Mouse (Mus musculus) heart, embryonic 12.5 days (tissue): ENCODE results near the gene Ppp2r5d. TPM values are rescaled to one million over a fixed set of nuclear protein-coding genes. Genes with fewer than 3 reads are reported as not detected.

Experiments
- ATAC-seq: fragments of 200-750 bp; cut with Nextera tagmentation; 2 replicates; pipeline ENCODE4 v1.8.0; 2017; ENCODE audit warnings: moderate TSS enrichment, moderate library complexity; ENCODE audit not compliant: insufficient number of reproducible peaks, low FRiP score
- H3K27ac ChIP-seq: fragments of 300-500 bp; sonication (generic); 2 replicates; pipeline ENCODE4 v1.5.1; 2016; ENCODE audit warnings: mild to moderate bottlenecking, moderate library complexity; ENCODE audit not compliant: poor library complexity, severe bottlenecking
- H3K27me3 ChIP-seq: fragments of 300-500 bp; sonication (generic); replicated peaks from 2 replicates; pipeline ENCODE4 v1.6.1; 2016; ENCODE audit warnings: mild to moderate bottlenecking, moderate library complexity
- H3K36me3 ChIP-seq: fragments of 300-500 bp; sonication (generic); 2 replicates; pipeline ENCODE4 v1.6.1; 2016; ENCODE audit warnings: mild to moderate bottlenecking, moderate library complexity
- H3K4me1 ChIP-seq: fragments of 300-500 bp; sonication (generic); replicated peaks from 2 replicates; pipeline ENCODE4 v1.6.1; 2016; ENCODE audit warnings: mild to moderate bottlenecking
- H3K4me2 ChIP-seq: fragments of 300-500 bp; sonication (generic); 2 replicates; pipeline ENCODE4 v1.6.1; 2016; ENCODE audit warnings: mild to moderate bottlenecking, moderate library complexity
- H3K4me3 ChIP-seq: fragments of 300-500 bp; sonication (generic); 2 replicates; pipeline ENCODE4 v1.5.1; 2016; ENCODE audit warnings: mild to moderate bottlenecking
- H3K9ac ChIP-seq: fragments of 300-500 bp; sonication (generic); 2 replicates; pipeline ENCODE4 v1.6.1; 2016; ENCODE audit warnings: mild to moderate bottlenecking, moderate library complexity
- H3K9me3 ChIP-seq: fragments of 300-500 bp; sonication (generic); replicated peaks from 2 replicates; pipeline ENCODE4 v1.6.1; 2016; ENCODE audit warnings: mild to moderate bottlenecking, moderate library complexity
- WGBS: fragments of 180-500 bp; shearing (Covaris S2); methylation state at CpG from one replicate; pipeline ENCODE4 v1.1.7; 2016; 5-methylcytosine and 5-hydroxymethylcytosine counted together
- polyA plus RNA-seq: library from polyadenylated mRNA; unstranded; fragments of >200 nt; fragmentation: Nextera tagmentation; extraction: Ambion mirVana; gene quantifications from 2 replicates; pipeline ENCODE4 v1.2.1, GENCODE M21; 2016

Ppp2r5d gene
- polyA plus RNA-seq, 1 experiment from 2014 or later: 62.8 TPM

GRCm38 (mm10) chr17:46736160-46736559, 31.2 kb upstream of the Ppp2r5d start:
- Histone ChIP-seq H3K9ac (no peak overlapping the region), H3K4me3 (no peak overlapping the region), H3K9me3 (no peaks in the 10 kb centered on the region), H3K4me2 (no peak overlapping the region), H3K27ac (no peak overlapping the region), H3K4me1 (no peaks in the 10 kb centered on the region), H3K27me3 (no peaks in the 10 kb centered on the region), H3K36me3 (peaks cover 23% of the 10 kb centered on the region)
- no peak for ATAC-seq
- 55% methylated on average over 9 of the region's 10 CpGs for WGBS

DNA sequence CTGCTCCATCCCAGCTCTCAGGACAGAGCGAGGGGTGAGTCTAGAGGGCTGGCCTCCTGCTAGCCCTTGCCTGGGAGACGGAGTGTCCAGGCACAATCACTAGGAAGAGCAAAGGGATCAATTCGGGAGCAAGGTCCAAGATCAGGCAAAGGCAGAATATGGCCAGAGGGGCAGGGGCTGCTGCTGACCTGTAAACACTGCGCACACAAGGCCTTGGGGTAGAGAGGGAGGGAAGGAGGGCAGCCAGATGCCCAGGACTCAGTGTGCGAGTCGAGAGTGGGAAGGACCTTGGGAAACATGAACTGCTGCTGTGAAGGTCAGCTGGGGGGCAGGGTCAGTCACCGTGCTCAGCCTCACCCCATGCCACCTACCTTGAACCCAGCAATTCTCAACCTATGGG, 30.4 kb upstream of the Ppp2r5d start:
- 88% methylated on average over 7 of the region's 7 CpGs for WGBS
- no peaks in the 10 kb centered on the region for H3K4me1 ChIP-seq
- no peak overlapping the region for H3K27ac ChIP-seq
- no peak overlapping the region for H3K4me2 ChIP-seq
- no peak for ATAC-seq
- H3K9ac ChIP-seq: no peak overlapping the region
- H3K27me3 ChIP-seq: peaks cover 1% of the 10 kb centered on the region; the same call in 1 of the 2 replicates
- peaks cover 21% of the 10 kb centered on the region for H3K36me3 ChIP-seq
- no peaks in the 10 kb centered on the region for H3K9me3 ChIP-seq
- H3K4me3 ChIP-seq: no peak overlapping the region

- Histone ChIP-seq H3K4me3 (no peak overlapping the region), H3K9ac (no peak overlapping the region), H3K27me3 (peaks cover 14% of the 10 kb centered on the region), H3K27ac (no peak overlapping the region), H3K4me1 (peaks cover 3% of the 10 kb centered on the region; the same call in 1 of the 2 replicates), H3K4me2 (no peak overlapping the region), H3K36me3 (peaks cover 21% of the 10 kb centered on the region), H3K9me3 (no peaks in the 10 kb centered on the region)
- ATAC-seq: no peak
- WGBS: 92% methylated on average over 3 of the region's 3 CpGs
Measured at GRCm38 (mm10) chr17:46734055-46734454, 29.1 kb upstream of the Ppp2r5d start.

GRCm38 (mm10) chr17:46728904-46729318, 24.0 kb upstream of the Ppp2r5d start, which contains the start of gene Gnmt:
Gnmt (minus strand) TSS chr17:46729168.
- Histone ChIP-seq H3K4me3 (peak within 1 kb of the TSS; percentile 9; the same call in 1 of the 2 replicates), H3K27me3 (peaks cover 27% of the 10 kb centered on the region), H3K9ac (peak within 1 kb of the TSS; percentile 38; the same call in 1 of the 2 replicates), H3K27ac (no peak within 1 kb of the TSS), H3K9me3 (no peaks in the 10 kb centered on the region), H3K36me3 (peaks cover 13% of the 10 kb centered on the region; the same call in 1 of the 2 replicates), H3K4me2 (peak within 1 kb of the TSS; percentile 39), H3K4me1 (peaks cover 27% of the 10 kb centered on the region)
- ATAC-seq: no peak
- WGBS: 14% methylated on average over 24 of the region's 24 CpGs

GRCm38 (mm10) chr17:46728496-46728895, 23.6 kb upstream of the Ppp2r5d start:
- Histone ChIP-seq H3K4me3 (peak overlapping the region; percentile 9; the same call in 1 of the 2 replicates), H3K9me3 (no peaks in the 10 kb centered on the region), H3K4me2 (peak overlapping the region; percentile 39), H3K27ac (no peak overlapping the region), H3K4me1 (peaks cover 27% of the 10 kb centered on the region), H3K9ac (peak overlapping the region; percentile 38; the same call in 1 of the 2 replicates), H3K27me3 (peaks cover 27% of the 10 kb centered on the region), H3K36me3 (peaks cover 17% of the 10 kb centered on the region)
- WGBS: 40% methylated on average over 11 of the region's 11 CpGs
- ATAC-seq: no peak

- Histone ChIP-seq H3K27ac (no peak overlapping the region), H3K4me2 (no peak overlapping the region), H3K9me3 (no peaks in the 10 kb centered on the region), H3K9ac (no peak overlapping the region), H3K4me1 (peaks cover 27% of the 10 kb centered on the region), H3K27me3 (peaks cover 27% of the 10 kb centered on the region), H3K4me3 (no peak overlapping the region), H3K36me3 (peaks cover 22% of the 10 kb centered on the region)
- no peak for ATAC-seq
- WGBS: 35% methylated on average over 6 of the region's 6 CpGs
Measured at GRCm38 (mm10) chr17:46728021-46728420, 23.1 kb upstream of the Ppp2r5d start.

DNA sequence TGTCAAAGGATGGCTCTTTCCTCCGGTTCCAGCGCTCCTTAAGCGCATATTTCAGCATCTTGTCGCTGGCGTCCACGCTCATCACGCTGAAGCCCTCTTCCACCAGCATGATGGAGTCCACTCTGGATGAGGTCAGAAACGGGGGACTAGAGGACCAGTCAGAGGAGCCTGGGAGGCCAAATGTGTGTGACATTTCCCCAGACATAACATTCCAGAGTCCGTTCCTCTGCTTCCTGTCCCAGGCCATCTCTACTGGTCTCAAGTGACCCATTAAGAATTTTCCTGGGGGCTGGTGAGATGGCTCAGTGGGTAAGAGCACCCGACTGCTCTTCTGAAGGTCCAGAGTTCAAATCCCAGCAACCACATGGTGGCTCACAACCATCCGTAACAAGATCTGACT, 22.4 kb upstream of the Ppp2r5d start:
- no peaks in the 10 kb centered on the region for H3K9me3 ChIP-seq
- H3K36me3 ChIP-seq: peaks cover 27% of the 10 kb centered on the region

DNA sequence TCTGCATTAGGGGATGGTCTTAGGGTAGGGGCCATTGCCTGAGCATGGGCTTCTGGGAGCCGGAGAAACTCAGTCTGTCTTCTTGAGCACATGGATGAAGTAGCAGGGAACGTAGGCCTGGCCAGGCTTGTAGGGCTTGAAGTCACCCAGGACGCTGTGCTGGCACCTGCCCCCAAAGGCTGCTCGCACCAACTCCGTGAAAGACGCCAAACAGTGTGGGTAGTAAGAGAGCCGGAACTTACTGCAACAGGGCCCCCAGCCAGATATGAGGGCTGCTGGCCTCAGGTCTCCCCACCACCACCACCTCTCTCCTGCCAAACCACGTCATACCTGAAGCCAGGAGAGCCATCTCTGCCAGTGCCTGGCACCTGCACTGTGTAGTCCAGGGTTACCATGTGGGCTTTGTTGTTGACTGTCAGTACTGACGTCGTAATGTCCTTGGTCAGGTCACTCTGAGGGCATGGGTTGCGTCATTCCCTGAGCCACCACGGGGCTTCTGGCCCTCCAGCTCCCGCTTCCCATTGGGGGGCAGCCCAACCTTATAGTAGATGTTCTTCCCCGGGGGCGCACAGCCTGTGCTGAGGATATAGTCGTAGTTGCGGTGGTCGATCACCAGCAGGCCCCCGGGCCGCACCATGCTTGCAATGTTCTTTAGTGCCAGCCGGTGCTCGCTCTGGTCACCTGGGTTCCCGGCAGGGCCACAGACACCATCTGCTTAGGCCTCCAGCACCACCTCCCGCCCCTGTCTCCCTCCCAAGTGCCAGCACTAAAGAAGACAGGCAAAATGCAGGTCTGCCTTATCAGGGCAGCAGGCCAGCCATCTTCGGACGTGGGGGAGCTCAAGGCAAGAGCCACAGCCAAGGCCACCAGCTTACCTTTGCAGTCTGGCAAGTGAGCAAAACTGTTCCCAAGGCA, 21.1 kb upstream of the Ppp2r5d start:
- no peak overlapping the region for H3K4me2 ChIP-seq
- no peak overlapping the region for H3K9ac ChIP-seq
- H3K9me3 ChIP-seq: no peaks in the 10 kb centered on the region
- peaks cover 27% of the 10 kb centered on the region for H3K27me3 ChIP-seq
- H3K4me3 ChIP-seq: no peak overlapping the region
- no peak overlapping the region for H3K27ac ChIP-seq
- H3K36me3 ChIP-seq: peaks cover 39% of the 10 kb centered on the region
- peaks cover 27% of the 10 kb centered on the region for H3K4me1 ChIP-seq
- 84% methylated on average over 26 of the region's 26 CpGs for WGBS
- no peak for ATAC-seq

More for the DNA sequence above, 22.4 kb upstream of the Ppp2r5d start:
- H3K27me3 ChIP-seq: peaks cover 27% of the 10 kb centered on the region
- H3K9ac ChIP-seq: no peak overlapping the region
- WGBS: 87% methylated on average over 11 of the region's 11 CpGs
- H3K4me3 ChIP-seq: no peak overlapping the region
- no peak overlapping the region for H3K4me2 ChIP-seq
- peaks cover 27% of the 10 kb centered on the region for H3K4me1 ChIP-seq
- no peak overlapping the region for H3K27ac ChIP-seq
- ATAC-seq: no peak

DNA sequence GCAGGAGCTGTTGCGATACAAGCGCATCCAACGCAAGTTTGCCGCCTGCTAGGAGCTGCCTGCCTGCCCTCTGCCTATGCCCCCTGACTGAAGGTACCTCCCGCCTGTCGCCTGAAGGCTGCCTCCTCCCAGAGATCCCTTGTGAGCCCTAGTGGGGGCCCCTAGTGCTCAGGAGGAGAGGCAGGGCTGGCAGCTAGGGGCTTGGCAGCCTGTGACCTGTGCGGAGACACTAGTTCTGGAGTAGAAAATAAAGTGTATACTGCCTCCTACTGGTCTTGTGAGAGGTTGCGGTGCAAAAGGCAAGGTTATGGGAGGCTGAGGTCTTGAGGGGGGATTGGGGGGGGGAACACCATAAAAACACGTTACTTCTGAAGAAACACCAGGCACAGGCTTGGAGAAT, 20.4 kb upstream of the Ppp2r5d start:
- H3K27me3 ChIP-seq: peaks cover 26% of the 10 kb centered on the region

DNA sequence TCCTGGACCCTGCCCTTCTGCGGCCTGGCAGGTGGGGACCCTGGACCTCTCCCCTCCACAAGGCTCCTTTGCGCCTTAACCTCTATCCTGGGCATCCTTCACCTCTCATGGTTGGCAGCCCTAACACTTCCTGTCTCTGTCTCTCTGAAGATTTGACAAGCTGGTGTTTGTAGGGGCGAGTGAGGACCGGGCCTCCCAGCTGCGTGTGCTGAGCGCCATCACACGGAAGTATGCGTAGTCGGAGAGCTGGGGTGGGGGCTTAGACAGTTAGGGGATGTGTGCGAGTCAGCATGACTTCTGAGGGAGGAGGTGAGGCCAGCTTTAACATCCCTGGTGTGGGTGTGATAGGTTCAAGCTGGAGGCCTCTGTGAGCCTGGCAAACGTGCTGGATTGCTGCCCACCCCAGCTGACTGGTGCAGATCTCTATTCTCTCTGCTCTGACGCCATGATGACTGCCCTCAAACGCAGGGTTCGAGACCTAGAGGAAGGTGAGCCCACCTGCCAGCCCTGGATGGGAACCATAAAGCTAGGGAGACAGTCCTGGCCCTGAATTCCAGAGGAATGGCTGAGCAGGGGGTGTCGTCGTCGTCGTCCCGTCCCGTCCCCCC, 19.7 kb upstream of the Ppp2r5d start:
- Histone ChIP-seq H3K4me3 (no peak overlapping the region), H3K4me2 (0 out of 2 replicates have a peak overlapping the region, but pooled peaks have one; percentile 14), H3K36me3 (peaks cover 46% of the 10 kb centered on the region), H3K27me3 (peaks cover 19% of the 10 kb centered on the region), H3K4me1 (peaks cover 27% of the 10 kb centered on the region), H3K9me3 (no peaks in the 10 kb centered on the region), H3K9ac (no peak overlapping the region), H3K27ac (no peak overlapping the region)
- ATAC-seq: no peak
- WGBS: 81% methylated on average over 19 of the region's 20 CpGs

More for the DNA sequence above, 20.4 kb upstream of the Ppp2r5d start:
- H3K4me3 ChIP-seq: no peak overlapping the region
- H3K9me3 ChIP-seq: no peaks in the 10 kb centered on the region
- no peak for ATAC-seq
- H3K9ac ChIP-seq: peak overlapping the region; percentile 42; the same call in 1 of the 2 replicates
- H3K27ac ChIP-seq: no peak overlapping the region
- 49% methylated on average over 9 of the region's 9 CpGs for WGBS
- 0 out of 2 replicates have a peak overlapping the region, but pooled peaks have one; percentile 14 for H3K4me2 ChIP-seq
- H3K36me3 ChIP-seq: peaks cover 45% of the 10 kb centered on the region
- H3K4me1 ChIP-seq: peaks cover 27% of the 10 kb centered on the region

DNA sequence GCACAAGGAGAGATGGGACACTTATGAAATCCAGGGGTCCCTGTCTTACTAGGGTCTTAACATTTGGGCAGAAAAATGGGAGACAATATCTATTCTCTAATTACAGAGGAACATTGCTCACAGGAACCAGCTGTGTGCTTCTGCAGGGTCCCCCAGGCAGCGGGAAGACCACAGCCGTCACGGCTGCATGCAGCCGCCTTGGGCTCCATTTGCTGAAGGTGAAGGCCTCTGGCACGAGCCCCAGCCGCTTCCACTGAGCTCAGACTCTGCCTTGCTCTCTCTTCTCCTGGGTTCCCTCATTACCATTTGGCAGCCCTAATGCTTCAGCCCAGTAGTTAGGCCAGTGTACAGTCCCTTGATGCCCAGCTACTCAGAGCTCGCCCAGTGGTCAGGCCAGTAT, 16.2 kb upstream of the Ppp2r5d start:
- peaks cover 62% of the 10 kb centered on the region for H3K36me3 ChIP-seq
- 84% methylated on average over 7 of the region's 7 CpGs for WGBS
- ATAC-seq: no peak

More for the DNA sequence above, 16.2 kb upstream of the Ppp2r5d start:
- Histone ChIP-seq H3K4me2 (no peak overlapping the region), H3K4me1 (peaks cover 8% of the 10 kb centered on the region), H3K9ac (no peak overlapping the region), H3K9me3 (no peaks in the 10 kb centered on the region), H3K4me3 (no peak overlapping the region), H3K27me3 (no peaks in the 10 kb centered on the region), H3K27ac (no peak overlapping the region)
